Mouse (Mus musculus): ENCODE data around the gene Vps53. TPM values are rescaled to one million over a fixed set of nuclear protein-coding genes. Genes with fewer than 3 reads are reported as not detected.

Vps53 gene
- polyA plus RNA-seq, 1 experiment: 41.2 TPM

DNA sequence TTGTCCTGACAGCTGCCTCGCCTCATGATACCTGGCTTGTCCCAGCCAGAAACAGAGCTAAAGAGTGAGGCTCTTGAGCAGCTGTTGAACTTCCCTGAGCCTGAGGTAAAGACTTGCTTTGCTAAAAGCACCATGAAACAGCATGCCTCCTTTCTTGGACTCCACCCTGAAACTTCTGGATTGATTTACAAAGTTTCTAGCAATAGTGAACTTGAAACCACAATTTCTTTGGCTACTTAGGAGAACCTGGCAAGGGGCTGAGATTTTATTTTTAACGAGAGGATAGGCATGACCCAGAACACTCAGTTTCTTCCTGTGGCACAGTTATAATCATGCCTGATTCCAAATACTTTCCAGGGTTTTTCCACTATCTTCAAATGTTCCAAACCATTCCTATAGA, 56.9 kb downstream of the Vps53 start:
- Histone ChIP-seq H3K4me3 (no peak overlapping the region), H3K79me2 (ENCODE audit: control insufficient read depth, insufficient read depth) (no peaks in the 10 kb centered on the region)
- no peak for TF ChIP-seq MAX (IDR thresholded peaks at IDR 0.05; ENCODE audit: low read depth)
- no peak for TF ChIP-seq CEBPB (IDR thresholded peaks at IDR 0.05; ENCODE audit: insufficient read depth, poor library complexity, severe bottlenecking)
- no peak for TF ChIP-seq USF1 (IDR thresholded peaks at IDR 0.05; ENCODE audit: low read depth)
- no peak for TF ChIP-seq TCF3 (IDR thresholded peaks at IDR 0.05; ENCODE audit: insufficient read length, low read depth)
- no peak for TF ChIP-seq REST (IDR thresholded peaks at IDR 0.05; ENCODE audit: insufficient read depth, insufficient read length)
- no peak for TF ChIP-seq SRF (IDR thresholded peaks at IDR 0.05; ENCODE audit: control insufficient read depth, insufficient read length, low read depth)

GRCm38 (mm10) chr11:76121086-76121485, 58.4 kb downstream of the Vps53 start:
- no peak for TF ChIP-seq MAX (IDR thresholded peaks at IDR 0.05; ENCODE audit: low read depth)
- TF ChIP-seq E2F4 (IDR thresholded peaks at IDR 0.05; ENCODE audit: insufficient read depth): no peak
- no peak for TF ChIP-seq CEBPB (IDR thresholded peaks at IDR 0.05; ENCODE audit: insufficient read depth, poor library complexity, severe bottlenecking)
- no peak for TF ChIP-seq REST (IDR thresholded peaks at IDR 0.05; ENCODE audit: insufficient read depth, insufficient read length)
- no peak for TF ChIP-seq MYOD1 (IDR thresholded peaks at IDR 0.05; ENCODE audit: control insufficient read depth in 1 of 3, insufficient read length in 2 of 3, low read depth in 2 of 3)
- TF ChIP-seq MYOG (IDR thresholded peaks at IDR 0.05; ENCODE audit: control insufficient read depth in 1 of 3, insufficient read depth in 1 of 3, insufficient read length in 2 of 3, low read depth in 2 of 3): no peak
- TF ChIP-seq SRF (IDR thresholded peaks at IDR 0.05; ENCODE audit: control insufficient read depth, insufficient read length, low read depth): no peak
- no peak for TF ChIP-seq USF1 (IDR thresholded peaks at IDR 0.05; ENCODE audit: low read depth)
- TF ChIP-seq TCF12 (IDR thresholded peaks at IDR 0.05; ENCODE audit: insufficient read depth, poor library complexity, severe bottlenecking): no peak
- no peak for TF ChIP-seq POLR2AphosphoS2 (IDR thresholded peaks at IDR 0.05; ENCODE audit: insufficient read length, low read depth)
- TF ChIP-seq TCF3 (IDR thresholded peaks at IDR 0.05; ENCODE audit: insufficient read length, low read depth): no peak
- TF ChIP-seq POLR2A (IDR thresholded peaks at IDR 0.05; ENCODE audit: insufficient read length, low read depth): no peak
- Histone ChIP-seq H3K79me2 (ENCODE audit: control insufficient read depth, insufficient read depth) (no peaks in the 10 kb centered on the region), H3K27me3 (ENCODE audit: control insufficient read depth, insufficient read depth, insufficient read length) (no peaks in the 10 kb centered on the region), H3K36me3 (ENCODE audit: control insufficient read depth, insufficient read depth) (peaks cover 29% of the 10 kb centered on the region), H3K4me2 (ENCODE audit: low read depth) (no peak overlapping the region), H3ac (ENCODE audit: control insufficient read depth, insufficient read length) (no peak overlapping the region), H3K4me3 (no peak overlapping the region)

More for the DNA sequence above, 56.9 kb downstream of the Vps53 start:
- no peak overlapping the region for H3ac ChIP-seq (ENCODE audit: control insufficient read depth, insufficient read length)
- H3K27me3 ChIP-seq (ENCODE audit: control insufficient read depth, insufficient read depth, insufficient read length): no peaks in the 10 kb centered on the region
- H3K4me2 ChIP-seq (ENCODE audit: low read depth): no peak overlapping the region
- peaks cover 16% of the 10 kb centered on the region for H3K36me3 ChIP-seq (ENCODE audit: control insufficient read depth, insufficient read depth)

DNA sequence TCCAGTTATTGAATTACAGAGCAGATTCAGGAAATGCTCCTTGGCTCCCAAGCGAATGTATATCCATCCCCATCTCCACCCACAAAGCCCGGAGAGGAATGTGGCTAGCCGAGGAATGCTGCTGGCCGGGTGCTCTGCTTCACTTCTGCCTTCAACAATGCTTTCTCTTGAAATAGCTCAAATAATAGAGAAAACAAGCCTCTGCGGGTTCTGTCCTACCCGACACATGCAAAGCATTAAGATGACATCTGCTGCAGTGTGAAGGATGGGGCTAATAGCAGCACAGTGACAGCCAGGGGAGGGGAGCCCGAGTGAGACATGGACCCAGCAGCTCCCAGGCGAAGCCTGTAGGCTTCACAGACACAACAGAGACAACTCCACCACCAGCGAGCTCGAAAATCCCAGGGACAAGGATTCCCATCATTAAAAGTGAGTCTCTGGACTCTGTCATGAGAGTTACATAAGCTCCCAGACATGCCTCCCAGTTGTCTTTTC, 59.0 kb downstream of the Vps53 start:
- no peaks in the 10 kb centered on the region for H3K79me2 ChIP-seq (ENCODE audit: control insufficient read depth, insufficient read depth)
- H3ac ChIP-seq (ENCODE audit: control insufficient read depth, insufficient read length): no peak overlapping the region
- H3K4me3 ChIP-seq: no peak overlapping the region
- peaks cover 32% of the 10 kb centered on the region for H3K36me3 ChIP-seq (ENCODE audit: control insufficient read depth, insufficient read depth)
- H3K27me3 ChIP-seq (ENCODE audit: control insufficient read depth, insufficient read depth, insufficient read length): no peaks in the 10 kb centered on the region
- TF ChIP-seq MAX (IDR thresholded peaks at IDR 0.05; ENCODE audit: low read depth) (no peak), MYOD1 (IDR thresholded peaks at IDR 0.05; ENCODE audit: control insufficient read depth in 1 of 3, insufficient read length in 2 of 3, low read depth in 2 of 3) (peak in 1 of 3 experiments; percentile 19)
- H3K4me2 ChIP-seq (ENCODE audit: low read depth): no peak overlapping the region

GRCm38 (mm10) chr11:76110416-76110815, 69.0 kb downstream of the Vps53 start:
- H3K36me3 ChIP-seq (ENCODE audit: control insufficient read depth, insufficient read depth): peaks cover 6% of the 10 kb centered on the region
- no peak for TF ChIP-seq POLR2A (IDR thresholded peaks at IDR 0.05; ENCODE audit: insufficient read length, low read depth)
- no peak for TF ChIP-seq MAX (IDR thresholded peaks at IDR 0.05; ENCODE audit: low read depth)
- no peak for TF ChIP-seq CEBPB (IDR thresholded peaks at IDR 0.05; ENCODE audit: insufficient read depth, poor library complexity, severe bottlenecking)
- TF ChIP-seq MYOD1 (IDR thresholded peaks at IDR 0.05; ENCODE audit: control insufficient read depth in 1 of 3, insufficient read length in 2 of 3, low read depth in 2 of 3): no peak
- no peak for TF ChIP-seq MYOG (IDR thresholded peaks at IDR 0.05; ENCODE audit: control insufficient read depth in 1 of 3, insufficient read depth in 1 of 3, insufficient read length in 2 of 3, low read depth in 2 of 3)
- TF ChIP-seq TCF3 (IDR thresholded peaks at IDR 0.05; ENCODE audit: insufficient read length, low read depth): no peak
- TF ChIP-seq USF1 (IDR thresholded peaks at IDR 0.05; ENCODE audit: low read depth): no peak
- TF ChIP-seq TCF12 (IDR thresholded peaks at IDR 0.05; ENCODE audit: insufficient read depth, poor library complexity, severe bottlenecking): no peak
- TF ChIP-seq POLR2AphosphoS2 (IDR thresholded peaks at IDR 0.05; ENCODE audit: insufficient read length, low read depth): no peak
- no peak for TF ChIP-seq SRF (IDR thresholded peaks at IDR 0.05; ENCODE audit: control insufficient read depth, insufficient read length, low read depth)
- TF ChIP-seq REST (IDR thresholded peaks at IDR 0.05; ENCODE audit: insufficient read depth, insufficient read length): no peak
- no peak for TF ChIP-seq E2F4 (IDR thresholded peaks at IDR 0.05; ENCODE audit: insufficient read depth)
- H3K79me2 ChIP-seq (ENCODE audit: control insufficient read depth, insufficient read depth): no peaks in the 10 kb centered on the region
- H3K27me3 ChIP-seq (ENCODE audit: control insufficient read depth, insufficient read depth, insufficient read length): no peaks in the 10 kb centered on the region
- H3ac ChIP-seq (ENCODE audit: control insufficient read depth, insufficient read length): no peak overlapping the region
- no peak overlapping the region for H3K4me3 ChIP-seq
- H3K4me2 ChIP-seq (ENCODE audit: low read depth): no peak overlapping the region

- no peak overlapping the region for H3ac ChIP-seq (ENCODE audit: control insufficient read depth, insufficient read length)
- H3K79me2 ChIP-seq (ENCODE audit: control insufficient read depth, insufficient read depth): no peaks in the 10 kb centered on the region
- H3K36me3 ChIP-seq (ENCODE audit: control insufficient read depth, insufficient read depth): no peaks in the 10 kb centered on the region
- no peak overlapping the region for H3K4me3 ChIP-seq
- H3K4me2 ChIP-seq (ENCODE audit: low read depth): no peak overlapping the region
- TF ChIP-seq POLR2AphosphoS2 (IDR thresholded peaks at IDR 0.05; ENCODE audit: insufficient read length, low read depth) (no peak), MYOD1 (IDR thresholded peaks at IDR 0.05; ENCODE audit: control insufficient read depth in 1 of 3, insufficient read length in 2 of 3, low read depth in 2 of 3) (peak in 2 of 3 experiments; percentile 69 to 74), USF1 (IDR thresholded peaks at IDR 0.05; ENCODE audit: low read depth) (no peak), CEBPB (IDR thresholded peaks at IDR 0.05; ENCODE audit: insufficient read depth, poor library complexity, severe bottlenecking) (no peak), MYOG (IDR thresholded peaks at IDR 0.05; ENCODE audit: control insufficient read depth in 1 of 3, insufficient read depth in 1 of 3, insufficient read length in 2 of 3, low read depth in 2 of 3) (peak in 2 of 3 experiments; percentile 5 to 53), POLR2A (IDR thresholded peaks at IDR 0.05; ENCODE audit: insufficient read length, low read depth) (no peak), SRF (IDR thresholded peaks at IDR 0.05; ENCODE audit: control insufficient read depth, insufficient read length, low read depth) (no peak), MAX (IDR thresholded peaks at IDR 0.05; ENCODE audit: low read depth) (no peak), REST (IDR thresholded peaks at IDR 0.05; ENCODE audit: insufficient read depth, insufficient read length) (no peak), E2F4 (IDR thresholded peaks at IDR 0.05; ENCODE audit: insufficient read depth) (no peak), TCF12 (IDR thresholded peaks at IDR 0.05; ENCODE audit: insufficient read depth, poor library complexity, severe bottlenecking) (no peak), TCF3 (IDR thresholded peaks at IDR 0.05; ENCODE audit: insufficient read length, low read depth) (no peak)
- H3K27me3 ChIP-seq (ENCODE audit: control insufficient read depth, insufficient read depth, insufficient read length): no peaks in the 10 kb centered on the region
Observed at GRCm38 (mm10) chr11:76106551-76107496, 72.6 kb downstream of the Vps53 start.
